Mouse (Mus musculus): ENCODE results near the gene Cd80. TPM values are rescaled to one million over a fixed set of nuclear protein-coding genes. Genes with fewer than 3 reads are reported as not detected.
"Not testable (repeated sequence)": the region's sequence is repeated elsewhere in the genome, so short reads cannot be mapped to it uniquely, and the experiment has no call there.

The Cd80 gene
- polyA plus RNA-seq, 1 experiment from 2014 or later, result 0.44 TPM

- 85% methylated on average over 4 of the region's 4 CpGs for WGBS
- no peak overlapping the region for H3K27ac ChIP-seq (replicated peaks)
- H3K27me3 ChIP-seq (replicated peaks), result no peaks in the 10 kb centered on the region
- ATAC-seq (ENCODE audit: low FRiP score), result no peak
- H3K9ac ChIP-seq (replicated peaks), result no peak overlapping the region
- H3K4me1 ChIP-seq, result no peaks in the 10 kb centered on the region
- H3K4me3 ChIP-seq (replicated peaks), result no peak overlapping the region
- H3K9me3 ChIP-seq (replicated peaks), result no peaks in the 10 kb centered on the region
- H3K36me3 ChIP-seq, result no peaks in the 10 kb centered on the region
- H3K4me2 ChIP-seq, result no peak overlapping the region
Observed at GRCm38 (mm10) chr16:38434295-38434795, 21.0 kb upstream of the Cd80 start.

- Histone ChIP-seq H3K36me3 (peaks cover 2% of the 10 kb centered on the region), H3K27ac (replicated peaks) (no peak overlapping the region), H3K9ac (replicated peaks) (no peak overlapping the region), H3K9me3 (replicated peaks) (no peaks in the 10 kb centered on the region), H3K4me2 (no peak overlapping the region), H3K4me3 (replicated peaks) (no peak overlapping the region), H3K27me3 (replicated peaks) (no peaks in the 10 kb centered on the region), H3K4me1 (no peaks in the 10 kb centered on the region)
- 100% methylated on average over 1 of the region's 1 CpGs for WGBS
- ATAC-seq (ENCODE audit: low FRiP score), result no peak
Observed at GRCm38 (mm10) chr16:38439190-38439589, 16.2 kb upstream of the Cd80 start.

- Histone ChIP-seq H3K4me3 (replicated peaks) (no peak overlapping the region), H3K27me3 (replicated peaks) (no peaks in the 10 kb centered on the region), H3K9me3 (replicated peaks) (no peaks in the 10 kb centered on the region), H3K4me1 (no peaks in the 10 kb centered on the region), H3K4me2 (no peak overlapping the region), H3K36me3 (peaks cover 11% of the 10 kb centered on the region), H3K9ac (replicated peaks) (no peak overlapping the region), H3K27ac (replicated peaks) (no peak overlapping the region)
- 83% methylated on average over 6 of the region's 6 CpGs for WGBS
- ATAC-seq (ENCODE audit: low FRiP score), result no peak
Observed at GRCm38 (mm10) chr16:38440403-38440802, 15.0 kb upstream of the Cd80 start.

- Histone ChIP-seq H3K4me2 (no peak overlapping the region), H3K4me1 (no peaks in the 10 kb centered on the region), H3K4me3 (replicated peaks) (no peak overlapping the region), H3K9ac (replicated peaks) (no peak overlapping the region), H3K36me3 (peaks cover 23% of the 10 kb centered on the region), H3K9me3 (replicated peaks) (no peaks in the 10 kb centered on the region), H3K27me3 (replicated peaks) (no peaks in the 10 kb centered on the region), H3K27ac (replicated peaks) (no peak overlapping the region)
- no peak for ATAC-seq (ENCODE audit: low FRiP score)
- WGBS, result 91% methylated on average over 5 of the region's 5 CpGs
Observed at GRCm38 (mm10) chr16:38441611-38442010, 13.8 kb upstream of the Cd80 start.

- H3K9me3 ChIP-seq (replicated peaks), result no peaks in the 10 kb centered on the region
- H3K4me1 ChIP-seq, result no peaks in the 10 kb centered on the region
- H3K27ac ChIP-seq (replicated peaks), result no peak overlapping the region
- H3K36me3 ChIP-seq, result peaks cover 29% of the 10 kb centered on the region
- H3K27me3 ChIP-seq (replicated peaks), result no peaks in the 10 kb centered on the region
- no peak overlapping the region for H3K4me3 ChIP-seq (replicated peaks)
- ATAC-seq (ENCODE audit: low FRiP score), result no peak
- no peak overlapping the region for H3K4me2 ChIP-seq
- 81% methylated on average over 8 of the region's 8 CpGs for whole genome bisulfite sequencing
- H3K9ac ChIP-seq (replicated peaks), result no peak overlapping the region
Observed at GRCm38 (mm10) chr16:38442216-38442615, 13.1 kb upstream of the Cd80 start.

- H3K9ac ChIP-seq (replicated peaks), result no peak overlapping the region
- 98% methylated on average over 7 of the region's 7 CpGs for WGBS
- no peak overlapping the region for H3K27ac ChIP-seq (replicated peaks)
- H3K36me3 ChIP-seq, result peaks cover 45% of the 10 kb centered on the region
- H3K27me3 ChIP-seq (replicated peaks), result no peaks in the 10 kb centered on the region
- no peak for ATAC-seq (ENCODE audit: low FRiP score)
- no peaks in the 10 kb centered on the region for H3K9me3 ChIP-seq (replicated peaks)
- no peak overlapping the region for H3K4me3 ChIP-seq (replicated peaks)
- H3K4me1 ChIP-seq, result 0 out of 2 replicates have a peak, but pooled peaks cover 3% of the 10 kb centered on the region
- no peak overlapping the region for H3K4me2 ChIP-seq
Observed at GRCm38 (mm10) chr16:38443721-38444464, 11.5 kb upstream of the Cd80 start.

- no peak for ATAC-seq (ENCODE audit: low FRiP score)
- peaks cover 54% of the 10 kb centered on the region for H3K36me3 ChIP-seq
Observed at GRCm38 (mm10) chr16:38445046-38445445, 10.3 kb upstream of the Cd80 start.

GRCm38 (mm10) chr16:38445576-38445975 is 9.8 kb upstream of the Cd80 start:
- peaks cover 57% of the 10 kb centered on the region for H3K36me3 ChIP-seq
- H3K27ac ChIP-seq (replicated peaks), result no peak overlapping the region
- H3K9ac ChIP-seq (replicated peaks), result no peak overlapping the region
- 96% methylated on average over 20 of the region's 20 CpGs for WGBS
- peaks cover 11% of the 10 kb centered on the region; the same call in 1 of the 2 replicates for H3K4me1 ChIP-seq
- H3K4me2 ChIP-seq, result no peak overlapping the region
- no peak for ATAC-seq (ENCODE audit: low FRiP score)
- no peaks in the 10 kb centered on the region for H3K27me3 ChIP-seq (replicated peaks)
- H3K4me3 ChIP-seq (replicated peaks), result no peak overlapping the region
- H3K9me3 ChIP-seq (replicated peaks), result no peaks in the 10 kb centered on the region

More at GRCm38 (mm10) chr16:38445046-38445445, 10.3 kb upstream of the Cd80 start:
- Histone ChIP-seq H3K27ac (replicated peaks) (no peak overlapping the region), H3K27me3 (replicated peaks) (no peaks in the 10 kb centered on the region), H3K9ac (replicated peaks) (no peak overlapping the region), H3K4me2 (no peak overlapping the region), H3K9me3 (replicated peaks) (no peaks in the 10 kb centered on the region), H3K4me1 (peaks cover 5% of the 10 kb centered on the region; the same call in 1 of the 2 replicates), H3K4me3 (replicated peaks) (no peak overlapping the region)
- 94% methylated on average over 1 of the region's 1 CpGs for WGBS

GRCm38 (mm10) chr16:38446141-38446540 is 9.2 kb upstream of the Cd80 start:
- not testable (repeated sequence) for H3K27me3 ChIP-seq (replicated peaks); H3K9me3 ChIP-seq (replicated peaks); H3K4me2 ChIP-seq; H3K27ac ChIP-seq (replicated peaks); ATAC-seq (ENCODE audit: low FRiP score); H3K9ac ChIP-seq (replicated peaks); H3K4me3 ChIP-seq (replicated peaks)
- Histone ChIP-seq H3K36me3 (peaks cover 57% of the 10 kb centered on the region), H3K4me1 (peaks cover 14% of the 10 kb centered on the region)
- WGBS, result 97% methylated on average over 2 of the region's 2 CpGs

- Histone ChIP-seq H3K36me3 (peaks cover 57% of the 10 kb centered on the region), H3K4me1 (peaks cover 24% of the 10 kb centered on the region), H3K4me3 (replicated peaks) (no peak overlapping the region), H3K27me3 (replicated peaks) (no peaks in the 10 kb centered on the region), H3K27ac (replicated peaks) (no peak overlapping the region), H3K4me2 (no peak overlapping the region), H3K9me3 (replicated peaks) (no peaks in the 10 kb centered on the region), H3K9ac (replicated peaks) (no peak overlapping the region)
- 90% methylated on average over 21 of the region's 21 CpGs for WGBS
- no peak for ATAC-seq (ENCODE audit: low FRiP score)
Observed at GRCm38 (mm10) chr16:38447366-38447765, 8.0 kb upstream of the Cd80 start.

GRCm38 (mm10) chr16:38448458-38448857 is 6.9 kb upstream of the Cd80 start:
- H3K36me3 ChIP-seq, result peaks cover 57% of the 10 kb centered on the region
- no peak overlapping the region for H3K9ac ChIP-seq (replicated peaks)
- H3K4me3 ChIP-seq (replicated peaks), result no peak overlapping the region
- H3K27me3 ChIP-seq (replicated peaks), result no peaks in the 10 kb centered on the region
- H3K9me3 ChIP-seq (replicated peaks), result no peaks in the 10 kb centered on the region
- peaks cover 24% of the 10 kb centered on the region for H3K4me1 ChIP-seq
- 96% methylated on average over 12 of the region's 12 CpGs for WGBS
- no peak overlapping the region for H3K4me2 ChIP-seq
- no peak for ATAC-seq (ENCODE audit: low FRiP score)
- H3K27ac ChIP-seq (replicated peaks), result no peak overlapping the region

- no peak overlapping the region for H3K4me2 ChIP-seq
- H3K4me3 ChIP-seq (replicated peaks), result no peak overlapping the region
- no peak for ATAC-seq (ENCODE audit: low FRiP score)
- H3K9ac ChIP-seq (replicated peaks), result no peak overlapping the region
- H3K4me1 ChIP-seq, result peaks cover 24% of the 10 kb centered on the region
- 93% methylated on average over 7 of the region's 7 CpGs for WGBS
- no peak overlapping the region for H3K27ac ChIP-seq (replicated peaks)
- no peaks in the 10 kb centered on the region for H3K9me3 ChIP-seq (replicated peaks)
- no peaks in the 10 kb centered on the region for H3K27me3 ChIP-seq (replicated peaks)
- peaks cover 43% of the 10 kb centered on the region for H3K36me3 ChIP-seq
Observed at GRCm38 (mm10) chr16:38450707-38451106, 4.7 kb upstream of the Cd80 start.

Measured in neural tube, embryonic 15.5 days (tissue).